Mouse (Mus musculus): ENCODE measurements around the gene Thsd4. TPM values are rescaled to one million over a fixed set of nuclear protein-coding genes. Genes with fewer than 3 reads are reported as not detected.

The Thsd4 gene
- polyA plus RNA-seq, 1 experiment from 2014 or later, result 9.3 TPM

DNA sequence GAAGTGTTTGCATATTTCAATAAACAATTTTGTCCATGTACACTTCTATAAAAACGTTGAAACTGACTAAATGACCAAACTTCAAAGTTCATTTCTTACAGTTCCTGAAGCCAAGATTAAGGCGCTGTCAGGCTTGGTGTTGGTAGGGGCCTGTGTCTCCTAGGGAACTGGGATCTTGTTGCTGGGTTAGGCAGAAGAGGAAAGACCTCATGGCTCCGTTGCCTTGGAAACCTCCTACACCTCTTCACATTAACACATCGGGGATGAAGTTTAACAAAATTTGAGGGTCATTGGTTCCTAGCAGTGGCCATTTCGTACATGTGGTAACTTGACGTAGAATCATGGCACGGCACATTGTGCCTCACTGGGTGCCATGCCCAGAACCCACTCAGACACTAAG lies 361.7 kb downstream of the Thsd4 start:
- no peak overlapping the region for H3K4me3 ChIP-seq
- whole genome bisulfite sequencing, result 68% methylated on average over 7 of the region's 7 CpGs
- peaks cover 9% of the 10 kb centered on the region for H3K4me1 ChIP-seq
- H3K4me2 ChIP-seq (replicated peaks), result no peak overlapping the region
- no peaks in the 10 kb centered on the region for H3K9me3 ChIP-seq (replicated peaks)
- no peaks in the 10 kb centered on the region for H3K27me3 ChIP-seq
- no peak for ATAC-seq (ENCODE audit: low FRiP score)
- no peaks in the 10 kb centered on the region for H3K36me3 ChIP-seq
- no peak overlapping the region for H3K9ac ChIP-seq
- H3K27ac ChIP-seq, result no peak overlapping the region

DNA sequence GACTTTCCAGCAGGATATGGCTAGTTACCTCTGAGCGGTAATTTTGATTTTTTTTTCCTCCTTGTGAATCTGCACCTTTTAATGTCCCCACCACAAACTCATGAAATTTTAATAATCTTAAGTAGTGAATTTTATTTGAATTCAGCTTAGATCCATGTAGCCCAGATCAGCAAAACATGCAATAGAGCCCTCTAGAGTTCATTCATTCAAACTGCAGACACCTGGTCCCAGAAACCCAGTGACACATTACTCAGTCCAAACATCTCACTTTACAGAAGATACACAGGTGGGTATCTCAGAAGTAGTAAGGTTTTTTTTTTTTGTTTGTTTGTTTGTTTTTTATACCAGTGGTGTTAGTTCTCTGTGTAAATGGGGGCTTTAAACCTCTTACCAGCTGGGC lies 368.9 kb downstream of the Thsd4 start:
- 95% methylated on average over 1 of the region's 1 CpGs for WGBS
- Histone ChIP-seq H3K27ac (no peak overlapping the region), H3K9me3 (replicated peaks) (no peaks in the 10 kb centered on the region), H3K4me3 (no peak overlapping the region), H3K27me3 (no peaks in the 10 kb centered on the region), H3K36me3 (no peaks in the 10 kb centered on the region), H3K4me2 (replicated peaks) (no peak overlapping the region), H3K4me1 (peaks cover 8% of the 10 kb centered on the region), H3K9ac (no peak overlapping the region)
- no peak for ATAC-seq (ENCODE audit: low FRiP score)

DNA sequence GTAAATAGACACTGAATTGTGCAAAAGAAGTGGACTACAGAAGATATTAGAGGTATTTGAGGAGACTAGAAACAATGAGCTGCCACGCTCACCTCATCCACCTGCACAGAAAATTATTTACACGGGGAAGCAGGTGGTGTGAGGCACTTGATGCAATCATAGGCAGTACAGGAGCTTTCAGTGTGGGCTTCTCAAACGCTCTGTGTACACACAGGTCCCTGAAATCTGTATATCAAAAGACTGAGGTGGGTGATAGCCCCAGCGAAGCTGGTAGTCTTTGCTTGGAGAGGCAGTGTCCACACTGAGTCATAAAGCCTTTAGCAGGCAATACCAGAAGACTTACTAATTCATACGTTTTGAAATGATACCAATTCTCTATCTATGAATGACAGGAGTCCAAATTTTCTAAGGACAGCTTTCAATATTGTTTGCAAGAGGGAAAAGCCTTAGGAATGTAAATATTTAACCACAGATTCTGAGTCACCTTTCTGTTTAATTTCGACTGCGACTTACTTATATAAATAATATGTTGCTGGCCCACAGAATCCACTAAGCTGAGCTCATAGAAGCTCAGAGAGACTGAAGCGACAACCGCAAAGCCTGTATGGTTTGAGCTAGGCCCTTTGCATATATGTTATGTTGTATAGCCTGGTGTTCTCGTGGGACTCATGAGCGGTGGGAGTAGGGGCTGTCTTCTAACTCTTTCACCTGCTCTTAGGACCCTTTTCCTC lies 369.8 kb downstream of the Thsd4 start:
- no peak overlapping the region for H3K27ac ChIP-seq
- no peak for ATAC-seq (ENCODE audit: low FRiP score)
- H3K36me3 ChIP-seq, result no peaks in the 10 kb centered on the region
- H3K4me3 ChIP-seq, result no peak overlapping the region
- H3K4me1 ChIP-seq, result peaks cover 8% of the 10 kb centered on the region
- H3K4me2 ChIP-seq (replicated peaks), result no peak overlapping the region
- no peak overlapping the region for H3K9ac ChIP-seq
- H3K9me3 ChIP-seq (replicated peaks), result no peaks in the 10 kb centered on the region
- 90% methylated on average over 11 of the region's 11 CpGs for WGBS
- no peaks in the 10 kb centered on the region for H3K27me3 ChIP-seq

DNA sequence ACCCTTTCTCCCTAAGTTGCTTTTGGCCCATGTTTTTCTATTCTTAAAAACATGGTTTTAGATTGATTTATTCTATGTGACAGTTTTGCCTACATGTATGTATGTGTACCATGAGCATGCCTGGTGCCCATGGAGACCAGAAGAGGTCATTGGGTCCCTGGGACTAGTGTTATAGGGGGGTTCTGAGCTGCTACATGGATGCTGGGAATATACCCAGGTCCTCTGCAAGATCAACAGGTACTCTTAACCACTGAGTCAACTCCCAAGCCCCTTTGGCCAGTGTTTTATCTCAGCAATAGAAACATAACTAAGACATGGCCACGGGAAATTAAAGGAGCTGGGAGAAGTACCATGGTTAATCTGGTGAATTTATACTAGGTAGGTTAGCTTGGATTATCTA lies 371.3 kb downstream of the Thsd4 start:
- ATAC-seq (ENCODE audit: low FRiP score), result no peak
- H3K27me3 ChIP-seq, result no peaks in the 10 kb centered on the region
- no peak overlapping the region for H3K4me2 ChIP-seq (replicated peaks)
- WGBS, result 86% methylated on average over 1 of the region's 1 CpGs
- H3K4me1 ChIP-seq, result peaks cover 8% of the 10 kb centered on the region
- H3K9me3 ChIP-seq (replicated peaks), result no peaks in the 10 kb centered on the region
- H3K9ac ChIP-seq, result no peak overlapping the region
- H3K36me3 ChIP-seq, result no peaks in the 10 kb centered on the region
- H3K27ac ChIP-seq, result no peak overlapping the region
- no peak overlapping the region for H3K4me3 ChIP-seq

DNA sequence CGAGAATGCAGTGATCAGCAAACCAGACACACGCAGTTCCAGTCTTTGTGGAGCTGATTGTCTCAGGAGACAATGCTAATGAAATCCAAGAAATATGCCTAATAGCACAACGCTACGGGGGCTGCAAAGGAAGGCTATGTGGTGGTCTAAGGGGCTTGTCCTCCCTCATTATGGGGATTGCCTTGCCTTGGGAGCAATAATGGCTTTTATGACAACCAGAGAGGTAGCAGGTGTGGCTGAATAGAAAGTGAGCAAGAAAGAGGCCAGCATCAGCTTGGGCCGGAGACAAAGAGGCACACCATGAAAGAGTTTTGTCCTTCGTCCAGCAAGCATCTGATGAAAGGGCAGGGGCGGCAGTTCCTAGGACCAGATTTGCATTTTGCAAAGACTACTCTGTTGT lies 372.9 kb downstream of the Thsd4 start:
- H3K4me2 ChIP-seq (replicated peaks), result no peak overlapping the region; the same call in 1 of the 2 replicates
- H3K36me3 ChIP-seq, result no peaks in the 10 kb centered on the region
- no peak overlapping the region for H3K9ac ChIP-seq
- H3K27me3 ChIP-seq, result no peaks in the 10 kb centered on the region
- ATAC-seq (ENCODE audit: low FRiP score), result no peak
- H3K4me1 ChIP-seq, result peaks cover 8% of the 10 kb centered on the region
- H3K4me3 ChIP-seq, result no peak overlapping the region
- peak overlapping the region; percentile 6; the same call in 1 of the 2 replicates for H3K27ac ChIP-seq
- H3K9me3 ChIP-seq (replicated peaks), result no peaks in the 10 kb centered on the region
- whole genome bisulfite sequencing, result 34% methylated on average over 7 of the region's 7 CpGs

GRCm38 (mm10) chr9:60147401-60147800 lies 374.4 kb downstream of the Thsd4 start:
- Histone ChIP-seq H3K4me1 (peaks cover 8% of the 10 kb centered on the region), H3K36me3 (no peaks in the 10 kb centered on the region), H3K9ac (no peak overlapping the region), H3K27ac (no peak overlapping the region), H3K4me3 (no peak overlapping the region), H3K4me2 (replicated peaks) (no peak overlapping the region), H3K27me3 (no peaks in the 10 kb centered on the region), H3K9me3 (replicated peaks) (no peaks in the 10 kb centered on the region)
- 49% methylated on average over 4 of the region's 4 CpGs for WGBS
- no peak for ATAC-seq (ENCODE audit: low FRiP score)

GRCm38 (mm10) chr9:60143816-60144215 lies 378.0 kb downstream of the Thsd4 start:
- Histone ChIP-seq H3K4me3 (no peak overlapping the region), H3K36me3 (no peaks in the 10 kb centered on the region), H3K27ac (no peak overlapping the region), H3K4me2 (replicated peaks) (no peak overlapping the region), H3K9me3 (replicated peaks) (no peaks in the 10 kb centered on the region), H3K4me1 (peaks cover 24% of the 10 kb centered on the region), H3K9ac (no peak overlapping the region), H3K27me3 (no peaks in the 10 kb centered on the region; the same call in 1 of the 2 replicates)
- WGBS, result 96% methylated on average over 6 of the region's 6 CpGs
- ATAC-seq (ENCODE audit: low FRiP score), result no peak

DNA sequence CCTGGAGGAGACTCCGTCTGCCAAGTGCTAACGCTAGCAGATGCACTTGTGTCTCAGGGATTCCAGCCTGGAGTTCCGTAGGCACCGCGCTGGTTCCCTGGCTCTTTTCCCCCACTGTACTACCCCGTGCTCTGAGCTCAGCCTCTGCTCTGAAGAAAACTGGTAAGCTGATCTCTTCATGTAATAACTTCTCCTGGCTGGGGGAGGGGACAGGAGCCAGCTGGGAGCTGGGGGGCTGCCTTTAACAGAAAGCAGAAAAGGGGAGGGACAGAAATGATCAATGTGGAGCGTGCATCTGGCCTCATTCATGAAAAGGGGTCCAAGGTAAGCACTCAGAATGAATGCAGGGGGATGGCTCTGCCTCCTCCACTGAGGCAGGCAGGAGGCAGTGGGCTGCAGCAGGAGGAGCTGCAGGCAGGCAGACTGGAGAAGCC lies 380.7 kb downstream of the Thsd4 start:
- WGBS, result 24% methylated on average over 7 of the region's 7 CpGs
- H3K27me3 ChIP-seq, result no peaks in the 10 kb centered on the region; the same call in 1 of the 2 replicates
- no peak overlapping the region for H3K9ac ChIP-seq
- H3K4me3 ChIP-seq, result no peak overlapping the region
- peaks cover 24% of the 10 kb centered on the region for H3K4me1 ChIP-seq
- H3K9me3 ChIP-seq (replicated peaks), result no peaks in the 10 kb centered on the region
- no peaks in the 10 kb centered on the region for H3K36me3 ChIP-seq
- H3K27ac ChIP-seq, result 0 out of 2 replicates have a peak overlapping the region, but pooled peaks have one; percentile 9
- H3K4me2 ChIP-seq (replicated peaks), result peak overlapping the region; percentile 3; the same call in 1 of the 2 replicates
- no peak; the same call in 1 of the 2 replicates for ATAC-seq (ENCODE audit: low FRiP score)

DNA sequence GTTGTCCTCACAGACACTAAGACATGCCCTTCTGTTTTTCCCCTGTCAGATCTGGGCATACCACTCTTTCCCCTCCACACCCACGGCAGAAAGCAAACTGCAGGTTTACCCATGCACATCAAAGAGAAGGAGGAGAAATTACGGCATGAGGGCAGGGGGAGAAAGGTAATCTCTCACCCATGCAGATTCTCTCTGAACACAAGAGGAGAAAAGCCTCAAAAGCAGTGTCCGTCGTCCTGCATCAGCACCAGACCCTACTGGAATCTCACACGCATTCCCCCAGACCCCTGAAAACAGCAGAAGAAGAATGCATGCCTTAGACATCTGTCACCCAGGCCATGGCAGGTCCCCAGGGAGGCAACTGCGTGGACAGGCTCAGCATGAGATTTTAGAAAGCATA lies 381.4 kb downstream of the Thsd4 start:
- H3K36me3 ChIP-seq, result no peaks in the 10 kb centered on the region
- no peak for ATAC-seq (ENCODE audit: low FRiP score)
- 26% methylated on average over 6 of the region's 6 CpGs for WGBS
- H3K9ac ChIP-seq, result no peak overlapping the region
- no peaks in the 10 kb centered on the region; the same call in 1 of the 2 replicates for H3K27me3 ChIP-seq
- no peak overlapping the region for H3K27ac ChIP-seq
- no peaks in the 10 kb centered on the region for H3K9me3 ChIP-seq (replicated peaks)
- 0 out of 2 replicates have a peak overlapping the region, but pooled peaks have one; percentile 8 for H3K4me2 ChIP-seq (replicated peaks)
- H3K4me3 ChIP-seq, result no peak overlapping the region
- peaks cover 24% of the 10 kb centered on the region for H3K4me1 ChIP-seq

DNA sequence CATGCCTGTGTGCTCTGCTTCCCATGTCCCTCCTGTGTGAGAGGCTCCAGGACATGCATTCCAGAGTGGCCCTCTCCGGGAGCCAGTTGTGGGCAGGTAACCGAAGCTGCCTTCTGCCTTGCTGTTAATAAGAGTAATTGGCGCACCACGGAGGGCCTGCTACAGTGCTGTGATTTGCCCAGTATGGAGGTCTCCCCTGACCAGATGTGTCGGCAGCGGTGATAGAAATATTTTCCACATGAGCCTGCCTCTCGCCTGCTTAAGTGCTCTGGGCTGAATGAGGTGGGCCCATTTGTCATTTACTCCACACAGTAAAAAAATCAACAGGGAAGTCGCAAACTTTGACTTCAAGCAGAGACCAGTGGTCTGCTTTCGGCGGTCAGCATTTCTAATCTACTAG lies 382.4 kb downstream of the Thsd4 start:
- Histone ChIP-seq H3K27ac (no peak overlapping the region), H3K4me1 (peaks cover 24% of the 10 kb centered on the region), H3K27me3 (no peaks in the 10 kb centered on the region; the same call in 1 of the 2 replicates), H3K9me3 (replicated peaks) (no peaks in the 10 kb centered on the region), H3K4me2 (replicated peaks) (no peak overlapping the region), H3K9ac (no peak overlapping the region), H3K36me3 (no peaks in the 10 kb centered on the region), H3K4me3 (no peak overlapping the region)
- ATAC-seq (ENCODE audit: low FRiP score), result no peak
- 73% methylated on average over 10 of the region's 10 CpGs for WGBS

GRCm38 (mm10) chr9:60129235-60129991 lies 392.4 kb downstream of the Thsd4 start:
- H3K36me3 ChIP-seq, result no peaks in the 10 kb centered on the region
- no peak overlapping the region for H3K9ac ChIP-seq
- ATAC-seq (ENCODE audit: low FRiP score), result no peak
- no peak overlapping the region for H3K4me2 ChIP-seq (replicated peaks)
- no peak overlapping the region for H3K27ac ChIP-seq
- no peaks in the 10 kb centered on the region for H3K9me3 ChIP-seq (replicated peaks)
- peaks cover 10% of the 10 kb centered on the region for H3K4me1 ChIP-seq
- no peak overlapping the region for H3K4me3 ChIP-seq
- H3K27me3 ChIP-seq, result no peaks in the 10 kb centered on the region
- WGBS, result 78% methylated on average over 6 of the region's 6 CpGs

- Histone ChIP-seq H3K4me2 (replicated peaks) (no peak overlapping the region), H3K4me1 (peaks cover 16% of the 10 kb centered on the region), H3K36me3 (no peaks in the 10 kb centered on the region), H3K9me3 (replicated peaks) (no peaks in the 10 kb centered on the region), H3K27ac (no peak overlapping the region), H3K27me3 (no peaks in the 10 kb centered on the region), H3K9ac (no peak overlapping the region), H3K4me3 (no peak overlapping the region)
- 54% methylated on average over 5 of the region's 5 CpGs for WGBS
- ATAC-seq (ENCODE audit: low FRiP score), result no peak; the same call in 1 of the 2 replicates
These were observed 394.9 kb downstream of the Thsd4 start for GRCm38 (mm10) chr9:60126961-60127360.
